Mouse (Mus musculus) MEL (cell line): ENCODE measurements at regions not wholly inside any gene's neighbourhood (a gene's known extent, or its start where the extent isn't known, plus 50 kb on each side); places are given as distances from the start of the nearest gene placed in this dataset.

Experiments used
- DNase-seq: peaks from one replicate; pipeline ENCODE4 v3.0.0; 2011; ENCODE audit warnings: low read depth, low spot score
- H3K27ac ChIP-seq: 2 replicates; pipeline ENCODE4 v1.5.1; 2012; ENCODE audit warnings: low read depth, mild to moderate bottlenecking, control low read depth, low read length, moderate library complexity; ENCODE audit not compliant: control insufficient read depth
- H3K27me3 ChIP-seq, 2 experiments: fragments of 150-350 bp in 1 of 2; sonication (generic) in 1 of 2; 2 replicates each; pipeline ENCODE4 v1.6.1; 2012; ENCODE audit warnings: low read length in 2 of 2, mild to moderate bottlenecking in 2 of 2, improper control_type of control experiment in 1 of 2, moderate library complexity in 1 of 2; ENCODE audit not compliant: insufficient read depth in 2 of 2, control insufficient read depth in 1 of 2
- H3K36me3 ChIP-seq, 2 experiments: 2 replicates each; pipeline ENCODE4 v1.6.1; 2012 to 2014; ENCODE audit warnings: low read length in 2 of 2, improper control_type of control experiment in 1 of 2, inconsistent platforms in 1 of 2, mild to moderate bottlenecking in 1 of 2; ENCODE audit not compliant: insufficient read depth in 2 of 2, control insufficient read depth in 1 of 2
- H3K4me1 ChIP-seq, 2 experiments: fragments of 150-350 bp in 1 of 2; sonication (generic) in 1 of 2; 2 replicates each; pipeline ENCODE4 v1.6.1; 2012; ENCODE audit warnings: low read length in 2 of 2, improper control_type of control experiment in 1 of 2, mild to moderate bottlenecking in 1 of 2; ENCODE audit not compliant: insufficient read depth in 2 of 2, control insufficient read depth in 1 of 2
- H3K4me3 ChIP-seq, 2 experiments: fragments of 150-350 bp in 1 of 2; sonication (generic) in 1 of 2; 2 replicates each; pipeline ENCODE4 v1.5.1; 2012; ENCODE audit warnings: low read depth in 2 of 2, low read length in 2 of 2, mild to moderate bottlenecking in 2 of 2, moderate library complexity in 2 of 2, control low read depth in 1 of 2, improper control_type of control experiment in 1 of 2; ENCODE audit not compliant: control insufficient read depth in 1 of 2, insufficient read depth in 1 of 2
- H3K79me2 ChIP-seq: 2 replicates; pipeline ENCODE4 v1.6.1; 2012; ENCODE audit warnings: mild to moderate bottlenecking, low read length, moderate library complexity; ENCODE audit not compliant: control insufficient read depth, poor library complexity, insufficient read depth
- H3K9ac ChIP-seq: 2 replicates; pipeline ENCODE4 v1.6.1; 2012; ENCODE audit warnings: low read depth, mild to moderate bottlenecking, control low read depth, low read length, moderate library complexity; ENCODE audit not compliant: control insufficient read depth, poor library complexity, severe bottlenecking
- H3K9me3 ChIP-seq: fragments of 150-350 bp; sonication (generic); replicated peaks from 2 replicates; pipeline ENCODE4 v1.6.1; 2012; ENCODE audit warnings: mild to moderate bottlenecking, low read length, improper control_type of control experiment, moderate library complexity; ENCODE audit not compliant: insufficient read depth
- BHLHE40 ChIP-seq: IDR thresholded peaks from 2 replicates; pipeline ENCODE4 v1.6.1; 2012; ENCODE audit warnings: low read depth, mild to moderate bottlenecking, inconsistent platforms, low read length, improper control_type of control experiment, borderline replicate concordance
- CHD1 ChIP-seq: IDR thresholded peaks from 2 replicates; pipeline ENCODE4 v1.6.1; 2012; ENCODE audit warnings: low read depth, mild to moderate bottlenecking, inconsistent platforms, low read length, improper control_type of control experiment
- CHD2 ChIP-seq: IDR thresholded peaks from 2 replicates; pipeline ENCODE4 v1.6.1; 2011; ENCODE audit warnings: low read length, improper control_type of control experiment
- E2F4 ChIP-seq: IDR thresholded peaks from 2 replicates; pipeline ENCODE4 v1.6.1; 2011; ENCODE audit warnings: low read depth, low read length, improper control_type of control experiment, borderline replicate concordance
- ELF1 ChIP-seq: IDR thresholded peaks from 2 replicates; pipeline ENCODE4 v1.6.1; 2014; ENCODE audit warnings: low read depth, mild to moderate bottlenecking, inconsistent platforms, low read length, improper control_type of control experiment, moderate library complexity
- EP300 ChIP-seq, 2 experiments: IDR thresholded peaks; 2 replicates each; pipeline ENCODE4 v1.6.1; 2011; ENCODE audit warnings: improper control_type of control experiment in 2 of 2, low read length in 2 of 2, low read depth in 1 of 2, mild to moderate bottlenecking in 1 of 2
- ETS1 ChIP-seq: IDR thresholded peaks from 2 replicates; pipeline ENCODE4 v1.6.1; 2012; ENCODE audit warnings: low read depth, mild to moderate bottlenecking, inconsistent platforms, low read length, improper control_type of control experiment, moderate library complexity
- GABPA ChIP-seq: IDR thresholded peaks from 2 replicates; pipeline ENCODE4 v1.6.1; 2012; ENCODE audit warnings: low read depth, mild to moderate bottlenecking, inconsistent platforms, low read length, improper control_type of control experiment, moderate library complexity
- JUND ChIP-seq: IDR thresholded peaks from 2 replicates; pipeline ENCODE4 v1.6.1; 2011; ENCODE audit warnings: low read depth, mild to moderate bottlenecking, improper control_type of control experiment, low read length
- KAT2A ChIP-seq: conservative IDR thresholded peaks from 2 replicates; pipeline ENCODE4 v1.6.1; 2012; ENCODE audit warnings: low read depth, low read length, improper control_type of control experiment, inconsistent platforms
- MEF2A ChIP-seq: IDR thresholded peaks from 2 replicates; pipeline ENCODE4 v1.6.1; 2014; ENCODE audit warnings: low read depth, mild to moderate bottlenecking, inconsistent platforms, low read length, improper control_type of control experiment; ENCODE audit not compliant: poor library complexity, insufficient replicate concordance, severe bottlenecking; ENCODE audit errors: extremely low read depth
- MXI1 ChIP-seq: IDR thresholded peaks from 2 replicates; pipeline ENCODE4 v1.6.1; 2011; ENCODE audit warnings: mild to moderate bottlenecking, low read depth, low read length, improper control_type of control experiment
- NELFE ChIP-seq: IDR thresholded peaks from 2 replicates; pipeline ENCODE4 v1.6.1; 2011; ENCODE audit warnings: low read depth, low read length, improper control_type of control experiment
- NRF1 ChIP-seq: IDR thresholded peaks from 2 replicates; pipeline ENCODE4 v1.6.1; 2014; ENCODE audit warnings: low read depth, mild to moderate bottlenecking, inconsistent platforms, low read length, improper control_type of control experiment, moderate library complexity; ENCODE audit not compliant: poor library complexity, insufficient read depth, severe bottlenecking
- POLR2A ChIP-seq, 2 experiments: IDR thresholded peaks; 2 replicates each; pipeline ENCODE4 v1.6.1; 2011 to 2012; ENCODE audit warnings: low read length in 2 of 2, mild to moderate bottlenecking in 2 of 2, control low read depth in 1 of 2, improper control_type of control experiment in 1 of 2, low read depth in 1 of 2, moderate library complexity in 1 of 2; ENCODE audit not compliant: control insufficient read depth in 1 of 2, insufficient read depth in 1 of 2, poor library complexity in 1 of 2
- POLR2AphosphoS5 ChIP-seq: IDR thresholded peaks from 2 replicates; pipeline ENCODE4 v1.6.1; 2012; ENCODE audit warnings: low read depth, borderline replicate concordance, mild to moderate bottlenecking, inconsistent platforms, low read length, moderate library complexity, mixed read lengths
- RAD21 ChIP-seq: IDR thresholded peaks from 2 replicates; pipeline ENCODE4 v1.6.1; 2011; ENCODE audit warnings: mild to moderate bottlenecking, low read depth, low read length, improper control_type of control experiment
- TCF12 ChIP-seq: IDR thresholded peaks from 2 replicates; pipeline ENCODE4 v1.6.1; 2014; ENCODE audit warnings: low read depth, mild to moderate bottlenecking, inconsistent platforms, low read length, improper control_type of control experiment, moderate library complexity
- UBTF ChIP-seq: IDR thresholded peaks from 2 replicates; pipeline ENCODE4 v1.6.1; 2012; ENCODE audit warnings: low read depth, mild to moderate bottlenecking, inconsistent platforms, low read length, improper control_type of control experiment, moderate library complexity, borderline replicate concordance; ENCODE audit not compliant: insufficient read depth
- ZC3H11A ChIP-seq: IDR thresholded peaks from 2 replicates; pipeline ENCODE4 v1.6.1; 2012; ENCODE audit warnings: low read depth, mild to moderate bottlenecking, inconsistent platforms, low read length, improper control_type of control experiment
- ZNF384 ChIP-seq: IDR thresholded peaks from 2 replicates; pipeline ENCODE4 v1.6.1; 2012; ENCODE audit warnings: low read depth, mild to moderate bottlenecking, inconsistent platforms, low read length, improper control_type of control experiment

DNA sequence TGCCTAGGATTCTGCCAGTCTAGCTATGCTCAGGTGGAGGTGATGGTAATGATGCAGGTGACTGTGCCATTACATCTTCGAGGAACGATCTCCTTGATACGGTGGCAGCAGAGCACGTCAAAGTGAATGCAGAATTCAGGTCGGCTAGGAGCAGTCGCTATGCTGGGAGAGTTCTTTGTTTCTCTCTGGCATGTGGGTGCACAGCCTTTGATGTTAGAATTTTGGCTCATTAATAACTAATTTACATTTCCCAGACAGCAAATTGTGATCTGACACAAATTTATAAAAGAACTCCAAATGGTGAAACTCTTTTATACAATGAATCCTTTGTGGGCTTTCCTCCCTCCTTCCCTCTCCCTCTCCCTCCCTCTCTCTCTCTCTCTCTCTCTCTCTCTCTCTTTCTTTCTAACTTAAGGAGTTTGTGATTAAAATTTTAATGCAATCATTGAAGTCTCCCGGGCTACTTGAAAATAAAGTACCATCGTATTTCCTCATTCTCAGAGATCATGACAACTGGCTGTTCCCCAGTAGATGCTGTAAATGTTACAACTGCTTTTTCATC is 307.2 kb downstream of the Foxo1 start:
- no peaks in the 10 kb centered on the region for H3K27me3 ChIP-seq
- no peak for TF ChIP-seq ZNF384
- TF ChIP-seq UBTF = no peak
- DNase-seq = no peak
- no peaks in the 10 kb centered on the region for H3K79me2 ChIP-seq
- no peak overlapping the region for H3K4me3 ChIP-seq
- no peak overlapping the region for H3K9ac ChIP-seq
- H3K9me3 ChIP-seq = no peaks in the 10 kb centered on the region
- no peak overlapping the region for H3K27ac ChIP-seq
- H3K36me3 ChIP-seq = no peaks in the 10 kb centered on the region
- H3K4me1 ChIP-seq = no peaks in the 10 kb centered on the region

DNA sequence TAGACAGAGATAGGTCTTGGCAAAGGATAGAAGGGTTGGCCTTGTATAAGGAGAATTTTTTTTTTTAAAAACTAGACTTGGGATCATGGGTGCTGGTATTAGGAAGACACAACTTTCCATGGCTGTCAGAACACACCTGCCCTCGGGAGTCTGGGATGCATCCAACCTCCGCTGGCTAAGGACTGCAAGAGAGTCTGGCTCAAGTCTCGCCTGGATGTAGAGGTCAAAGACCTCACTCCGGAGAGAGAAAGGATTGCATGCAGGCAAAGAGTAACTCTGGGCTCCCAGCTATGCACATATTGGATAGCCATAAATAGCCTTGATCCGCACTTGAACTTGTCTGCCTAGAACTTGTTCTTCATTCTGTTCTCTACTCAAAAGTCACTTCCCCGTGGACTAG is 306.2 kb downstream of the Foxo1 start:
- H3K4me1 ChIP-seq = no peaks in the 10 kb centered on the region
- H3K79me2 ChIP-seq = no peaks in the 10 kb centered on the region
- no peak overlapping the region for H3K4me3 ChIP-seq
- no peak overlapping the region for H3K27ac ChIP-seq
- H3K36me3 ChIP-seq = no peaks in the 10 kb centered on the region
- H3K9me3 ChIP-seq = no peaks in the 10 kb centered on the region
- no peaks in the 10 kb centered on the region for H3K27me3 ChIP-seq
- TF ChIP-seq ELF1 = no peak
- TF ChIP-seq MXI1 = no peak
- no peak for TF ChIP-seq TCF12
- no peak for TF ChIP-seq RAD21
- no peak for TF ChIP-seq CHD2
- TF ChIP-seq E2F4 = no peak
- TF ChIP-seq BHLHE40 = no peak
- TF ChIP-seq MEF2A = no peak
- no peak for TF ChIP-seq POLR2A (IDR thresholded peaks at IDR 0.05; ENCODE audit: control insufficient read depth in 1 of 2, insufficient read depth in 1 of 2, low read depth in 1 of 2, low read length in 2 of 2, poor library complexity in 1 of 2)
- no peak for TF ChIP-seq ETS1
- no peak for TF ChIP-seq CHD1
- TF ChIP-seq KAT2A = no peak
- no peak for TF ChIP-seq GABPA
- TF ChIP-seq NRF1 = no peak
- TF ChIP-seq POLR2AphosphoS5 = no peak
- no peak for TF ChIP-seq EP300 (IDR thresholded peaks at IDR 0.05; ENCODE audit: low read depth in 1 of 2, low read length in 2 of 2)
- no peak for TF ChIP-seq ZC3H11A
- no peak for TF ChIP-seq JUND
- no peak for TF ChIP-seq NELFE
- no peak overlapping the region for H3K9ac ChIP-seq
- no peak for DNase-seq
